Comparison of ENCODE assay signal across 8 mouse cellular contexts in the genomic region with DNA sequence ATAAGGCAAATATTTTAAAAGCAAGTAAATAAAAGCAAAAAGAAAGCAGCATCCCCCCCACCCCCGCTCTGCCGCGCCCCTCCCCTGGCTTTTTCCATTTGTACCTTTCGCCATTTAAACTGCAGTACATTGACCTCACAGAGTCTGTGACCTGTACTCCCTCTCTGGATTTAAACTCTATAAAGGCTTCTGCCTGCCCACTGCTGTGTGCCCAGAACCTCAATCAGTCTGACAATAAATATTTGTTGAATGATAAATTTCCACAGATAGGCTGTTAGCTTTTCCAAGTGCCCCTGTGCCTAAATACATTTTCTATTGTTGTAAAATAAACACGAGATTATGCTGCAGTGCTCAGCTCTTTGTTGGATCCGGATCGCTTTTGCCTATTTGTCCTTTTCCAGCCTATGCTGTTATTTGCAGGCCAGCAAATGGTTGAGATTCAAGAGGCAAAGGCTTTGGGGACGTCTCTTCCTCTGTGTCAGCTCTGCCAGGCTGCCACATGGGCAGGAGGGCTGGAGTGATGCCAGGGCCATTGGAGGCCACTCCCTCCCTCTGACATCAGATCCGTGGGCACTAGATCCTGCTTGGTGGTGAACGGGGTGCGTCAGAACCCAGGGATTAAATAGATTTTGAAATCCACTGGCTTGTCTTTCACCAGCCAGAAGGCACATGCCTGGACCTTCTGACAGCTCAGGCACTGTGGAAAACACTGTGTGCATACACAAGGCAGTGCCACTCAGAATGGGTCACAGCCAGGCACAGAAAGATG.
A peak's percentile ranks its signal among the peaks of the same experiment; 100 is the strongest.
DNase-seq lines count a peak whose midpoint lies in the region; ATAC-seq lines count a peak whose summit lies in the region.

No protein-coding gene starts in this region.

- H3K4me1 ChIP-seq in hindbrain, embryonic 10.5 days (replicated peaks) = peaks cover 33% of the 10 kb centered on the region
- H3K4me1 ChIP-seq in hindbrain, embryonic 11.5 days (replicated peaks; ENCODE audit: control insufficient read depth, insufficient read depth, low read length) = no peaks in the 10 kb centered on the region
- peaks cover 17% of the 10 kb centered on the region for H3K4me1 ChIP-seq in hindbrain, embryonic 14.5 days (replicated peaks; ENCODE audit: control insufficient read depth, insufficient read depth, low read length)

- no peak overlapping the region for H3K4me3 ChIP-seq in hindbrain, embryonic 10.5 days
- H3K4me3 ChIP-seq in hindbrain, embryonic 11.5 days (ENCODE audit: low read depth, low read length) = no peak overlapping the region
- no peak overlapping the region for H3K4me3 ChIP-seq in hindbrain, embryonic 14.5 days (replicated peaks; ENCODE audit: low read length)

- H3K27me3 ChIP-seq in hindbrain, embryonic 10.5 days (ENCODE audit: insufficient read depth, poor library complexity, severe bottlenecking) = peaks cover 19% of the 10 kb centered on the region
- no peaks in the 10 kb centered on the region for H3K27me3 ChIP-seq in hindbrain, embryonic 11.5 days (ENCODE audit: control insufficient read depth, insufficient read depth, low read length)
- no peaks in the 10 kb centered on the region for H3K27me3 ChIP-seq in hindbrain, embryonic 14.5 days (ENCODE audit: control insufficient read depth, insufficient read depth, low read length)

- no peaks in the 10 kb centered on the region for H3K36me3 ChIP-seq in hindbrain, embryonic 10.5 days
- H3K36me3 ChIP-seq in hindbrain, embryonic 11.5 days (ENCODE audit: control insufficient read depth, insufficient read depth, low read length) = no peaks in the 10 kb centered on the region
- H3K36me3 ChIP-seq in hindbrain, embryonic 14.5 days (replicated peaks; ENCODE audit: control insufficient read depth, insufficient read depth) = no peaks in the 10 kb centered on the region

- H3K27ac ChIP-seq in hindbrain, embryonic 10.5 days = peak overlapping the region; percentile 4; the same call in 1 of the 2 replicates
- H3K27ac ChIP-seq in hindbrain, embryonic 11.5 days (ENCODE audit: low read depth, low read length) = no peak overlapping the region
- peak overlapping the region; percentile 76 for H3K27ac ChIP-seq in hindbrain, embryonic 14.5 days

- no peak overlapping the region for H3K4me2 ChIP-seq in hindbrain, embryonic 11.5 days (replicated peaks; ENCODE audit: low read depth, low read length)
- H3K4me2 ChIP-seq in hindbrain, embryonic 14.5 days (replicated peaks) = no peak overlapping the region

- intact Hi-C loops in left cerebral cortex, postnatal 36 days (cut with DNase I) = loop anchor here (5.0 kb wide), 1 partner anchor 177 kb away; the partner anchor contains the start of gene Luc7l3

- no peak for DNase-seq in hindbrain, embryonic 10.5 days (ENCODE audit: low spot score)
- DNase-seq in hindbrain, embryonic 11.5 days (ENCODE audit: low spot score) = no peak
- DNase-seq in cerebellum, adult 11-12 months = peak; percentile 98
- DNase-seq in frontal cortex, postnatal 25 days (ENCODE audit: low spot score in 2 of 2) = peak; percentile 57 to 63
- peak; percentile 81 for DNase-seq in hindbrain, embryonic 14.5 days (ENCODE audit: low spot score)
- DNase-seq in left cerebral cortex, postnatal 36 days (ENCODE audit: low spot score in 2 of 2) = peak; percentile 70 to 79
- peak; percentile 83 for DNase-seq in retina, postnatal 1 day
- DNase-seq in embryo, embryonic 10 days (ENCODE audit: low spot score) = no peak

- H3K9me3 ChIP-seq in hindbrain, embryonic 10.5 days = no peaks in the 10 kb centered on the region
- no peaks in the 10 kb centered on the region for H3K9me3 ChIP-seq in hindbrain, embryonic 11.5 days (ENCODE audit: control insufficient read depth, low read length)
- no peaks in the 10 kb centered on the region for H3K9me3 ChIP-seq in hindbrain, embryonic 14.5 days (ENCODE audit: control insufficient read depth, low read length)

- no peak for ATAC-seq in hindbrain, embryonic 11.5 days (ENCODE audit: low FRiP score)
- ATAC-seq in hindbrain, embryonic 14.5 days (ENCODE audit: low FRiP score) = peak; percentile 60; the same call in 1 of the 2 replicates

- 84% methylated on average over 11 of the region's 11 CpGs for WGBS in hindbrain, embryonic 10.5 days
- WGBS in hindbrain, embryonic 11.5 days = 85% methylated on average over 11 of the region's 11 CpGs
- WGBS in hindbrain, embryonic 14.5 days = 61% methylated on average over 11 of the region's 11 CpGs

- no peak overlapping the region for H3K9ac ChIP-seq in hindbrain, embryonic 11.5 days (ENCODE audit: low read depth, low read length)
- H3K9ac ChIP-seq in hindbrain, embryonic 14.5 days = peak overlapping the region; percentile 39

Comparison
In these comparisons a context has a peak if more than half of its experiments do, and no peak if none do; other contexts are left out.
1. DNase-seq: peak in cerebellum, adult 11-12 months (single experiment), frontal cortex, postnatal 25 days (2 of 2), hindbrain, embryonic 14.5 days (single experiment), left cerebral cortex, postnatal 36 days (2 of 2) and retina, postnatal 1 day (single experiment); none in hindbrain, embryonic 10.5 days (single experiment), hindbrain, embryonic 11.5 days (single experiment) and embryo, embryonic 10 days (single experiment).